Mouse (Mus musculus) thymus, postnatal 36 days (tissue): ENCODE data around the gene Gm20388.

ENCODE experiments used
- DNase-seq, 2 experiments: peaks; one replicate each; pipeline ENCODE4 v3.0.0; 2022; ENCODE audit warnings: mixed read lengths in 2 of 2

The Gm20388 gene

DNA sequence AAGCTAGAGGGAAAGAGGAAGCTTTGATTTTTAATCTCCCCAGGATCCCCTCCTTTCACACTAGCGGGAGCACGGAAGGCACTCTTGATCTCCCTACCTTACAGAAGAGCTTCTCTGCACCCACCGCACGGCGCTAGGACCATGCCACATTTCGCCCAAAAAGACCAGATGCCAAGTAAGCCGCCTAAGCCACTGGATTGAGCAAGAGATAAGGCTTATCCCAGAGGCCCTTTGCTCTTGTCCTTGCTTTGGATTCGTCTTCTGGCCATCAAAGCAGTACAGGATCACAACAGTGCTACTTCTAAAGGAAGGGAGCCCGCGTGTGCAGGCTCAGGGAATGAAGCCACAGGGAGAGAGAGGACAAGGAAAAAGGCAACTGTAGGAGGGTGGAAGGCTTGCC is 184.2 kb downstream of the Gm20388 start:
- DNase-seq = no peak

DNA sequence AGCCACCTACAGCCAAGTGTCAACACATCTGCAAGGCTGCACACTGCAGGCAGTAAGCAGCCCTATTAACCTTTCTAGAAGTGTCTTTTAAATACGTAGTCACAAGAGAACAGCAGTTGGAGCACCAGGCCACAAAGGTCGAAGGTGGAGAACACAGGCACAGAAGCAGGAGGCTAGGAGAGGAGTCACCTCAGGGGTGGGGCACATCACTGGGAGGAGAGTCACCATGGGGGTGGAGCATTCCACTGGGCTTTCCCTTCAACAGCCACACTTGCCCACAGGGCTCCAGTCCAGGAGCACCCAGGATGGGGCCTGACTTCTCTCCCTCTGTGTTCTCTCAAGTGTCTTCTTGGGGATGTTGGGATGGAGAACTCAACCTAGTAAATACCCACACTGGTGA is 185.8 kb downstream of the Gm20388 start:
- no peak for DNase-seq

GRCm38 (mm10) chr8:120100388-120101067 is 189.9 kb downstream of the Gm20388 start:
- no peak for DNase-seq

DNA sequence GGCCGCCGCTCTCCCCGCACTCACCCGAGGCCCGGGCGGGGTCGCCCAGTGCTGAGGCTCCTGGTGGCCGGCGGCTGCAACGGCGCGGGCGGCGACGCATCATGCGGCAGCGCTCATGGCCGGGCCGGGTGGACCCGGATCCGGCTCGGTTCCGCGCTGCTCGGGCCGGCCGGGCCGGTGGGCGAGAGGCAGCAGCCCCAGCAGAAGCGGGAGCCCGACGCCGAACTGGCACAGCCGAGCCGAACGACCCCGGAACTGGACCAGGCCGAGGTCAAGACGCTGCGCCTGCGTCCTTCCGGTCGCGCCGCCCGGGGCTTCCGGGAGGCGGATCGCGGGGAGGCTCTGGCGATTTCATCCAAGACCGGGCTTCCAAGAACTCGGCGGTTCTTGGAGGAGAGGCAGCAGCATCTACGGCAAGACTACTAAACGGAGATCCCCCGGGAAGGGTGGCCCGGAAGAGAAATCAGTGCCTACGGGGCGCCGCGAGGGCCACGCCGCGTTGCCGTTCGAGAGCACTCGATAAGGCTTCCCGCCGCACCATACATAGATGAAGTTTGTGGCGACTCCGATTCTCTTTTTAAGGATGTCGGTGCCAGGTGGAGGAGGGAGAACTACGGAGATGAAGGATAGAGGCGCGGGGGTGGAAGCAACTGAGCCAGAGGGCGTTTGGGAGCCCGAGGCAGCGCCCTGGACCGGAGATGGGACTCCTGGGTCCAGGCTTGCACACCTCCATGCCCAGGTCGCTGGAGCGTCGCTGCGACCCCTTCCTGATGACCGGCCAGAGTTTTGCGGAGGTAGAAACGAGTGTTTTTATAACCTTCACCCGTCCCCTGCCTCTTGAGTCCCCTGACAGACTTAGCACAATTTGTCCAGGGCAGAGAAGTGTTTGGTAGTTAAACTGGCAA is 190.7 kb downstream of the Gm20388 start, which contains the start of gene Zdhhc7:
Gene Zdhhc7, minus strand, starts transcription at position 415 of the 905 bp plus-strand sequence.
- peak; percentile 73 to 76 for DNase-seq

GRCm38 (mm10) chr8:120103916-120104315 is 193.3 kb downstream of the Gm20388 start:
- DNase-seq = no peak

DNA sequence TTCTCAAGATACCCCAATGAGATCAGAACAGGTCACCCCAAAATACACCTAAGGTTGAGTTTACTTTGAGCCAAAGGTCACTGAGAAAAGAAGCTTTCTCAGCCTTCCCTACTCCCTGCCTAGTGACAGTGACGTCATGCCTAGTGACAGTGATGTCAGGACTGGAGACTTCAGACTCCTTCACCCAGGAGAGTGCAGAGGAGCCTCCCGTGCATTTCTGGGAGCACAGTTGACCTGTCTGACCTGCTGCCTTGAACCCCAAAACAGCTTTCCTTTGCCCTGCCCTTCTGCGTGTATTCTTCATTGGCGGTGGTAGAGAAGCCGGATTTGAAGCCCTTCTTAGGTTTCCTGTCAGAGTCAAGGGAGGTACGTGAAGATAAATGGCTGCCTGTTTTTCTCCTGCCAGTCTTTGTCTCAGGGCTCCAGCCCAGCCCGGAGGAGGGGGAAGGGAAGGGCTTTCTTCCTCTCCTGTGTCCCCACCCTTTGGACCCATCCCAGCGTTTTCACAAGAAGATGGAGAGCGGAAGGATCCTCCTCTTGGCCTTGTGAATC is 194.2 kb downstream of the Gm20388 start:
- no peak for DNase-seq

GRCm38 (mm10) chr8:120109149-120109548 is 198.5 kb downstream of the Gm20388 start:
- DNase-seq = no peak

DNA sequence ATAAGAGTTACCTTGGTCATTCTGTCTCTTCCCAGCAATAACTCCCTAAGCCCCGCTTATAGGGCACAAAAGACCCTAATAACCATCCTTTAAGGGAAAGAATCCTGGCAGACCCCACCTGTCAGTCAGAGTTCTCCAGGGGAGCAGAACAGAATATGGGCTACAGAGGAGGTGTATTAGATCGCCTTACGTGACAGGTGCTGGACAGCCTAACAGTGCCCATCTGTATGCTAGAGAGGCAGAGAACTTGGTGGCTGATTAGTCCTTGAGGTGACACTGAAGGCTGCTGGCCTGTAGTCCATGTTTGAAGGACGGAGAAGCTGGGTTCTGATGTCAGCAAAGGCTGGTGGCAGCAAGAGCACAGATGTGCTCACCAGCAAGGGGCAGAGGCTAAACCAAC is 200.3 kb downstream of the Gm20388 start:
- no peak for DNase-seq

DNA sequence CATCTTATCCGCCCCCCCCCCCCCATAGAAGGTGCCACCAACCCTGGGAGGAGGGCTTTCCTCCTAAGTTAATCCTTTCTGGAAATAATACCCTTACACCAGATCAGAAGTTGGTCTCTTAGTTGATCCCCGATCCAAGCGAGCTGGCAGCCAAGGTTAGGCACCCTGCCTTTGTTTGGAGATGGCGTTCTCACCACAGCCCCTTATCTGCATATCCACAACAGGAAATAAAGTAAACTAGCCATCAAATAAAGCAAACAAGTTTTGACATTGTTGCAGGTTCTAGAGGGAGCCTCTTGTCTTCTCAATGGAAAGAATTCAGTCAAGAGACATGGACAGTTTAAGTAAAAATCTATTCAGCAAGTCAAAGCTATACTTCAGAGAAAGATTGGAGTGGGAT is 200.7 kb downstream of the Gm20388 start:
- DNase-seq = no peak

- no peak for DNase-seq
These were observed 201.9 kb downstream of the Gm20388 start for GRCm38 (mm10) chr8:120112535-120112934.

GRCm38 (mm10) chr8:120113306-120113705 is 202.7 kb downstream of the Gm20388 start:
- DNase-seq = no peak

GRCm38 (mm10) chr8:120113758-120114255 is 203.2 kb downstream of the Gm20388 start, which contains the start of gene 6430548M08Rik:
Gene 6430548M08Rik (plus strand): TSS chr8:120114152.
- DNase-seq = peak; percentile 100

DNA sequence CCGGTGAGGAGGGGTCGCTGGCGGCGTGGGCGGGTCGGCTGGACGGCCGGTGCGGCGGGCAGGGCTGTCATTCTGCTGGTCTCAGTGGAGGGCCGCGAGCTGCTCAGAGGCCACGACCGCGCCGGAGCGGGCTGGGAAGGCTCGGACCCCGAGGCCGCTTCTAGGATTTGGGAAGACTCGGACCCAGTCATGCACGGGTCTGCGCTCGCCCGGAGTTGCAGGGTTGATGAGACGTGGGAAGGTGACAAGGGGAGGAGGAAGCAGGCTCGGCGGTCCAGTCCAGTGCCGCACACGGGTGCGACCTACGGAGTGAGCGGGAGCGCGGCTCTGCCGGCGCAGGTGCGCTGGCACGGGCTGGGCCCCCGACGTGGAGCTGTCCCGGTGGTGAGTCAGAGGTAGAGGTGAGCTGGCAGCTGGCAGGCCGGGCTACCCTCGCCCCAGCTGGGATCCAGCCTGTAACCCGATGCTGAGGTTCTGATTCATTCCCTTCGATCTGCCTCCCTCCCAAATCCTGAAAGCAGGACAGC is 203.7 kb downstream of the Gm20388 start:
- DNase-seq = no peak

- DNase-seq = no peak
These were observed 206.0 kb downstream of the Gm20388 start for GRCm38 (mm10) chr8:120116600-120116999.

GRCm38 (mm10) chr8:120118162-120118561 is 207.5 kb downstream of the Gm20388 start:
- DNase-seq = no peak

DNA sequence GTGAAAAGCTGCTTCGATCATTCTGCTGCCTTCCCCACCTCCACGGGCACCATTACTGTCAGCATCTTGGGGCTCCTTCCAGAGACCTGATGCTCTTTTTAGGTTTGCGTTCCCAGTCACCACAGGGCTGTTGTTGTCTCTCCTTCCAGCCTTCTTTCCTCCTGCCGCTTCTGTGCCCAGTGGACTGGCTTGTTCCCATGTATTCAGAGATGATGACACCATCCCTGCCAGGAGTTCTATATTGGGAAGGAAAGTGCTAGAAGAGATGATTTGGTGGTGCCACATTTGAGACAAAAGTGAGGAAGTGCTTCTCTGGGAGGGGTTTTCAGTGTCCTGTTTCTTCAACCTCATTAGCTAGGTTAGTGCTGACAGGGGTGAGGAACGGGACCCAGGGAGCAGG is 208.2 kb downstream of the Gm20388 start:
- DNase-seq = no peak

- DNase-seq = no peak
These were observed 208.8 kb downstream of the Gm20388 start for GRCm38 (mm10) chr8:120119429-120119828.

- no peak for DNase-seq
These were observed 209.3 kb downstream of the Gm20388 start for GRCm38 (mm10) chr8:120119931-120120330.

DNA sequence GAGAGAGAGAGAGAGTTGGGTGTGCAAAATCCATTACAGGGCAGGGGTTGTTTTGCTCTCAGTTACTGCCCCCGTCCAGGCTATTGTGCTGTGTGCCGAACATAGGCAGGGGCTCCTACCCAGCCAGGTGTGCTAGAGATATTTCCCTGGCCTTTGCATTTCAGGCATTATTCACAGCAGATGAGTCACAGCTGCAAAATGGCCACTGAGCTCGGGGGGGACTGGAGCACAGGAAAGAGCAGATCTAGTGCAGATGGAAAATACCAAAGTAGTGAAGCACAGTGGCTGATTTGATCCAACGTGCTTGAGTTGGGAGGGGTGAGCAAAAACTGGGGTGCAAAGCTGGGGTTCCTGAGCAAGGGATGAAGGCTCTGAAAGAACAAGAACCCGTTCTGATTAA is 210.3 kb downstream of the Gm20388 start:
- no peak for DNase-seq

- DNase-seq = no peak
These were observed 213.6 kb downstream of the Gm20388 start for GRCm38 (mm10) chr8:120124261-120124660.

DNA sequence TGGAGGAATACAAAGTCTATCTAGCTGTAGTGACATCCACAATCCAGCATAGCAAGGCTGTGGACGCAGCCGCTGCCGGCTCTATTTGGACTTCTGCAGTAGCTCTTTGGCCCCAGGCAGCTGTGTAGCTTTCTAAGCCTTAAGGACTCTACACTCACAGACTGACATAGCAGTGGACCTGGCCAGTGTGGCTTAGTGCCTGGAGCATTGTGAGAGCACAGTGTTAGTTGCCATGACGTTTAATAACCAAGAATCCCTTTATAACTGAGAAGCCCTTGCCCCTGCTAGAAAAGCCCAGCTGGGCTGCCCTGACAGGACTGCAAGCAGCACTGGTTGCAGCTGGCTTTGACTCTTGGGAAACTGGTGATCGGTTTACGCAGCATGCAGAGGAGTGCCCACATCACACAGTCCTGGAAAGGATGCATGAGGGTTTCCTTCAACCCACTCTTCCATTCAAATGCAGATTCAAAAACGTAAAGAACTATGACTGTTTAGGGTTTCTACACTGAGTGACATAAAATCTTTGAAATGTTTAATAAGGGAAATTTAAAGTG is 214.3 kb downstream of the Gm20388 start:
- no peak for DNase-seq

- no peak for DNase-seq
These were observed 215.9 kb downstream of the Gm20388 start for GRCm38 (mm10) chr8:120126357-120127161.
